Mouse (Mus musculus): ENCODE results near the gene Atp2c2.

- no peak for TF ChIP-seq CTCF (IDR thresholded peaks at IDR 0.05; ENCODE audit: control insufficient read depth, insufficient read depth, insufficient read length)
- no peak for TF ChIP-seq USF1 (IDR thresholded peaks at IDR 0.05; ENCODE audit: low read depth)
- no peak for TF ChIP-seq MYOG (IDR thresholded peaks at IDR 0.05; ENCODE audit: control insufficient read depth, extremely low read depth, insufficient read length)
These were observed 37.5 kb downstream of the Atp2c2 start for GRCm38 (mm10) chr8:119737093-119737900.

Data from C2C12 (cell line).